ENCODE assay signal across 21 mouse cellular contexts in the genomic region with DNA sequence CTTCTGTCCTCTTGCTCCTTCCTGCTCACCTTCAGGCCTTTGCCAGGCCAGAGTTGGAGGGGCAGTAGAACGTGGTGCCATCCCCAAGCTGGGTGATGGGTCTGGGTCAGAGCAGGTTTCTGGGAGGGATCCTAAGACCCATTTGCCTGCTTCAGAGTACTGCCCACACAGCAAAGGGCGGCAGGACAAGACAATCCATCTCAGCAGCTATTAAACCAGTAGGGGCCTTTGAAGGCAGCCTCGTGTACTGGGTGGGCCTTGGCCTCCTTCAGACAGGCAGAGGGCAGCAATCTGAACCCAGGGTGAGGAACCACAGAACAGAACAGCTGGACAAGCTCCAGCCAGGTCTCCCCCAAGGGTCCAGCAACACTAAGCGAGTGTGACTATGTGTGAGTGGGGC. TPM values are rescaled to one million over a fixed set of nuclear protein-coding genes. Genes with fewer than 3 reads are reported as not detected.
DNase-seq lines count a peak whose midpoint lies in the region; ATAC-seq and TF ChIP-seq lines count a peak whose summit lies in the region.
"Had no signal": no experiment of that assay in that cellular context is flagged by ENCODE, and none has a peak within 500 bp of the region (broad histone marks: within the 10 kb centered on the region; RNA-seq: fewer than 3 reads in every experiment).

No protein-coding gene starts in this region.

- no peak overlapping the region for H3K4me3 ChIP-seq in layer of hippocampus, adult 2 months
- H3K4me3 ChIP-seq in liver, embryonic 15.5 days (replicated peaks): no peak overlapping the region
- H3K4me3 ChIP-seq: forebrain, embryonic 13.5 days; heart, embryonic 15.5 days; hindbrain, embryonic 15.5 days had no signal

- peaks cover 84% of the 10 kb centered on the region for H3K4me1 ChIP-seq in liver, embryonic 15.5 days (replicated peaks)

- 78% methylated on average over 4 of the region's 4 CpGs for WGBS in liver, embryonic 15.5 days (ENCODE audit: insufficient replicate concordance)

- no peak overlapping the region; the same call in 1 of the 2 replicates for H3K9ac ChIP-seq in liver, embryonic 15.5 days
- H3K9ac ChIP-seq: forebrain, embryonic 13.5 days; forebrain, postnatal 0 days; heart, embryonic 15.5 days; hindbrain, embryonic 15.5 days had no signal

- H3K36me3 ChIP-seq in liver, embryonic 15.5 days (replicated peaks): peaks cover 68% of the 10 kb centered on the region

- H3K4me2 ChIP-seq in liver, embryonic 15.5 days: no peak overlapping the region
- H3K4me2 ChIP-seq: forebrain, embryonic 13.5 days; heart, embryonic 15.5 days; hindbrain, embryonic 15.5 days had no signal

- peak; percentile 27 to 60 for DNase-seq in adrenal gland, adult (ENCODE audit: inconsistent age in 2 of 2, low spot score in 1 of 2)
- DNase-seq in adrenal gland, postnatal 36 days: no peak
- DNase-seq in heart, adult 11 months: peak; percentile 90
- no peak for DNase-seq in heart, postnatal 25 days (ENCODE audit: low spot score)
- DNase-seq in layer of hippocampus, adult 2 months (ENCODE audit: low spot score in 2 of 2): no peak
- no peak for DNase-seq in layer of hippocampus, adult 18-20 months (ENCODE audit: low spot score in 2 of 2)
- no peak for DNase-seq in liver
- DNase-seq: B cell, adult 2 months; forebrain, postnatal 0 days had no signal

- no peaks in the 10 kb centered on the region for H3K9me3 ChIP-seq in liver, embryonic 15.5 days (replicated peaks)
- H3K9me3 ChIP-seq: forebrain, embryonic 13.5 days; heart, embryonic 15.5 days; hindbrain, embryonic 15.5 days had no signal

- TF ChIP-seq CTCF in layer of hippocampus, adult 2 months (conservative IDR thresholded peaks at IDR 0.05): no peak

- ATAC-seq in liver, embryonic 15.5 days (ENCODE audit: insufficient read depth): no peak
- ATAC-seq: CD4-positive, CD25-positive, alpha-beta regulatory T cell, adult 4 months; forebrain, embryonic 13.5 days; forebrain, postnatal 0 days; intestine, embryonic 16.5 days had no signal

- intact Hi-C loops in heart, postnatal 25 days (cut with DNase I): no loop called here

- peak overlapping the region; percentile 43; the same call in 1 of the 2 replicates for H3K27ac ChIP-seq in layer of hippocampus, adult 2 months
- peak overlapping the region; percentile 92 for H3K27ac ChIP-seq in liver, embryonic 15.5 days (replicated peaks)
- H3K27ac ChIP-seq: forebrain, embryonic 13.5 days; heart, embryonic 15.5 days; hindbrain, embryonic 15.5 days had no signal

- H3K27me3 ChIP-seq in liver, embryonic 15.5 days: peaks cover 33% of the 10 kb centered on the region

RNA-seq across cellular contexts. Expression of a gene that starts 2.5 kb away (rescaled TPM):
- 1 to 10 TPM; 3.0 to 4.4 TPM for total RNA-seq in adrenal gland, postnatal 36 days (2021)
- total RNA-seq in heart, postnatal 25 days (2021): 1 to 10 TPM; 1.8 to 2.0 TPM
- total RNA-seq in layer of hippocampus, adult 2 months (2021): 10 to 100 TPM; 35.3 to 38.6 TPM
- 10 to 100 TPM; 36.8 to 37.1 TPM for total RNA-seq in layer of hippocampus, adult 18-20 months (2021)
- 1.9 and 2.1 TPM in 2 replicates for polyA plus RNA-seq in liver, embryonic 15.5 days (2015; fragmentation: Nextera tagmentation; extraction: Ambion mirVana)
- total RNA-seq: MEL had no signal

RNA-seq across cellular contexts. Expression of a gene that starts 6.4 kb away (rescaled TPM):
- total RNA-seq in adrenal gland, postnatal 36 days (2021): 1 to 10 TPM; 2.6 to 3.3 TPM
- 1 to 10 TPM; 3.0 to 4.1 TPM for total RNA-seq in heart, postnatal 25 days (2021)
- 1 to 10 TPM in 1 of 2 experiments, not detected in 1; 4.4 TPM for total RNA-seq in layer of hippocampus, adult 2 months (2021)
- total RNA-seq in layer of hippocampus, adult 18-20 months (2021): 1 to 10 TPM in 1 of 2 experiments, under 1 TPM in 1; 0.94 to 6.7 TPM
- polyA plus RNA-seq in liver, embryonic 15.5 days (2015; fragmentation: Nextera tagmentation; extraction: Ambion mirVana): 0.54 and 0.78 TPM in 2 replicates
- polyA plus RNA-seq: CD4-positive, CD25-positive, alpha-beta regulatory T cell, adult 4 months; forebrain, embryonic 13.5 days; forebrain, postnatal 0 days; hindbrain, embryonic 11.5 days had no signal

RNA-seq across cellular contexts. Expression of a gene that starts 11.7 kb away (rescaled TPM):
- 1,000 to 10,000 TPM in 1 of 2 experiments, 100 to 1,000 TPM in 1; 932 to 1,123 TPM for total RNA-seq in adrenal gland, postnatal 36 days (2021)
- total RNA-seq in heart, postnatal 25 days (2021): 100 to 1,000 TPM; 692 to 727 TPM
- 100 to 1,000 TPM; 291 to 297 TPM for total RNA-seq in layer of hippocampus, adult 2 months (2021)
- 100 to 1,000 TPM; 303 to 349 TPM for total RNA-seq in layer of hippocampus, adult 18-20 months (2021)
- polyA plus RNA-seq in liver, embryonic 15.5 days (2015; fragmentation: Nextera tagmentation; extraction: Ambion mirVana): 377 and 446 TPM in 2 replicates

RNA-seq across cellular contexts. Expression of a gene that starts 58.6 kb away (rescaled TPM):
- not detected for total RNA-seq in adrenal gland, postnatal 36 days (2021)
- not detected for total RNA-seq in heart, postnatal 25 days (2021)
- not detected for total RNA-seq in layer of hippocampus, adult 2 months (2021)
- total RNA-seq in layer of hippocampus, adult 18-20 months (2021): not detected
- polyA plus RNA-seq in liver, embryonic 15.5 days (2015; fragmentation: Nextera tagmentation; extraction: Ambion mirVana): 0.13 TPM in 1 of 2 replicates, not detected in the other
- total RNA-seq: adrenal gland, adult 18-20 months; adrenal gland, postnatal 14 days; forebrain, postnatal 0 days; gastrocnemius, adult 8-10 months; heart, postnatal 36 days; MEL had no signal
- polyA plus RNA-seq: CD4-positive, CD25-positive, alpha-beta regulatory T cell, adult 4 months; forebrain, embryonic 13.5 days; forebrain, postnatal 0 days; hindbrain, embryonic 11.5 days; hindbrain, embryonic 15.5 days had no signal

Comparison
In these comparisons a context has a peak if more than half of its experiments do, and no peak if none do; other contexts are left out.
1. DNase-seq: peak in adrenal gland, adult (2 of 2) and heart, adult 11 months (single experiment); none in adrenal gland, postnatal 36 days (0 of 2), heart, postnatal 25 days (single experiment), layer of hippocampus, adult 2 months (0 of 2), layer of hippocampus, adult 18-20 months (0 of 2) and liver (single experiment).
2. RNA of a gene that starts 2.5 kb away (total RNA-seq): 35.3 to 38.6 TPM in layer of hippocampus, adult 2 months and 36.8 to 37.1 TPM in layer of hippocampus, adult 18-20 months; 3.0 to 4.4 TPM in adrenal gland, postnatal 36 days and 1.8 to 2.0 TPM in heart, postnatal 25 days; every median in the first group is over 4 times any median in the second.